Mouse (Mus musculus) heart, adult 2 months (tissue): ENCODE data around the gene Snrpa1. TPM values are rescaled to one million over a fixed set of nuclear protein-coding genes. Genes with fewer than 3 reads are reported as not detected.
A peak's percentile ranks its signal among the peaks of the same experiment; 100 is the strongest.

Experiments used
- DNase-seq, 2 experiments: peaks; one replicate each; pipeline ENCODE4 v3.0.0; 2021
- H3K27ac ChIP-seq: fragments of 200-600 bp; 2 replicates; pipeline ENCODE4 v1.8.1; 2022
- H3K27me3 ChIP-seq: fragments of 200-500 bp; 2 replicates; pipeline ENCODE4 v1.6.1; 2012; ENCODE audit warnings: mild to moderate bottlenecking, low read length, inconsistent platforms, mixed read lengths; ENCODE audit not compliant: control insufficient read depth, insufficient read depth
- H3K36me3 ChIP-seq: fragments of 200-500 bp; 2 replicates; pipeline ENCODE4 v1.6.1; 2012; ENCODE audit warnings: low read length, inconsistent platforms; ENCODE audit not compliant: control insufficient read depth, insufficient read depth
- H3K4me1 ChIP-seq: fragments of 200-500 bp; 2 replicates; pipeline ENCODE4 v1.6.1; 2011; ENCODE audit warnings: low read length; ENCODE audit not compliant: control insufficient read depth, insufficient read depth
- H3K4me3 ChIP-seq: fragments of 200-600 bp; 2 replicates; pipeline ENCODE4 v1.8.1; 2022
- H3K79me2 ChIP-seq: fragments of 200-500 bp; replicated peaks from 2 replicates; pipeline ENCODE4 v1.6.1; 2012; ENCODE audit warnings: mild to moderate bottlenecking, inconsistent platforms, low read length, moderate library complexity, mixed read lengths; ENCODE audit not compliant: control insufficient read depth, insufficient read depth
- H3K9ac ChIP-seq: fragments of 200-500 bp; 2 replicates; pipeline ENCODE4 v1.6.1; 2012; ENCODE audit warnings: low read depth, mild to moderate bottlenecking, control low read depth, inconsistent platforms, low read length, mixed read lengths
- CTCF ChIP-seq: fragments of 200-600 bp; IDR thresholded peaks from 2 replicates; pipeline ENCODE4 v1.8.1; 2022; ENCODE audit warnings: antibody characterized with exemption, mild to moderate bottlenecking, moderate library complexity
- EP300 ChIP-seq: fragments of 200-500 bp; IDR thresholded peaks from 2 replicates; pipeline ENCODE4 v1.6.1; 2011; ENCODE audit warnings: low read depth, low read length, control low read depth; ENCODE audit not compliant: insufficient read depth
- POLR2A ChIP-seq: fragments of 200-500 bp; IDR thresholded peaks from 2 replicates; pipeline ENCODE4 v1.6.1; 2011; ENCODE audit warnings: mild to moderate bottlenecking, low read depth, low read length, control low read depth; ENCODE audit not compliant: insufficient read depth
- WGBS: fragments of 180-500 bp; shearing (Covaris S2); methylation state at CpG from one replicate; pipeline ENCODE4 v1.1.7; 2018; 5-methylcytosine and 5-hydroxymethylcytosine counted together
- intact Hi-C: fragments of 180-260 bp; cut with DNase I; formaldehyde crosslinking; loops from one replicate; pipeline ENCODE4 v1.15.1; 2025
- polyA plus RNA-seq: library from polyadenylated mRNA; depleted of rRNA; stranded (reverse); fragments of >200 nt; gene quantifications from 2 replicates; pipeline ENCODE4 v1.2.3, GENCODE M21; 2012
- total RNA-seq, 2 experiments: library from RNA; stranded (reverse); gene quantifications; 2 replicates each; pipeline ENCODE4 v1.2.3; 2021

Snrpa1 gene
- total and polyA plus RNA-seq, 3 experiments = 9.3 to 22.3 (median 21.7) TPM

- Histone ChIP-seq H3K4me3 (no peak overlapping the region), H3K9ac (no peak overlapping the region), H3K36me3 (peaks cover 5% of the 10 kb centered on the region), H3K79me2 (no peaks in the 10 kb centered on the region), H3K4me1 (peaks cover 2% of the 10 kb centered on the region; the same call in 1 of the 2 replicates), H3K27me3 (no peaks in the 10 kb centered on the region), H3K27ac (no peak overlapping the region)
- intact Hi-C loops = no loop called here
- no peak for DNase-seq
- WGBS = 88% methylated on average over 4 of the region's 4 CpGs
- no peak for TF ChIP-seq EP300
- no peak for TF ChIP-seq POLR2A
- no peak for TF ChIP-seq CTCF
Observed at GRCm38 (mm10) chr7:66087652-66088051, 28.8 kb downstream of the Snrpa1 start.

GRCm38 (mm10) chr7:66088077-66088476, 29.3 kb downstream of the Snrpa1 start:
- Histone ChIP-seq H3K4me1 (peaks cover 2% of the 10 kb centered on the region; the same call in 1 of the 2 replicates), H3K27me3 (no peaks in the 10 kb centered on the region), H3K79me2 (no peaks in the 10 kb centered on the region), H3K27ac (no peak overlapping the region), H3K4me3 (no peak overlapping the region), H3K36me3 (peaks cover 5% of the 10 kb centered on the region), H3K9ac (no peak overlapping the region)
- no peak for TF ChIP-seq CTCF
- no peak for TF ChIP-seq POLR2A
- no peak for TF ChIP-seq EP300
- WGBS = 65% methylated on average over 2 of the region's 2 CpGs
- DNase-seq = no peak
- intact Hi-C loops = no loop called here

- intact Hi-C loops = no loop called here
- TF ChIP-seq POLR2A = no peak
- no peak for TF ChIP-seq CTCF
- no peak for TF ChIP-seq EP300
Observed at GRCm38 (mm10) chr7:66090676-66091190, 31.9 kb downstream of the Snrpa1 start.

GRCm38 (mm10) chr7:66091553-66091952, 32.8 kb downstream of the Snrpa1 start:
- Histone ChIP-seq H3K27me3 (no peaks in the 10 kb centered on the region), H3K9ac (no peak overlapping the region), H3K4me3 (no peak overlapping the region), H3K36me3 (no peaks in the 10 kb centered on the region), H3K27ac (no peak overlapping the region), H3K4me1 (no peaks in the 10 kb centered on the region), H3K79me2 (no peaks in the 10 kb centered on the region)
- intact Hi-C loops = no loop called here
- DNase-seq = no peak
- 83% methylated on average over 7 of the region's 7 CpGs for WGBS
- no peak for TF ChIP-seq CTCF
- TF ChIP-seq POLR2A = no peak
- no peak for TF ChIP-seq EP300

More at GRCm38 (mm10) chr7:66090676-66091190, 31.9 kb downstream of the Snrpa1 start:
- no peaks in the 10 kb centered on the region for H3K27me3 ChIP-seq
- no peaks in the 10 kb centered on the region for H3K4me1 ChIP-seq
- no peak for DNase-seq
- 91% methylated on average over 11 of the region's 11 CpGs for WGBS
- H3K36me3 ChIP-seq = no peaks in the 10 kb centered on the region
- H3K4me3 ChIP-seq = no peak overlapping the region
- H3K79me2 ChIP-seq = no peaks in the 10 kb centered on the region
- no peak overlapping the region for H3K27ac ChIP-seq
- H3K9ac ChIP-seq = no peak overlapping the region

- TF ChIP-seq CTCF = no peak
- no peak for TF ChIP-seq EP300
- TF ChIP-seq POLR2A = no peak
- intact Hi-C loops = no loop called here
- Histone ChIP-seq H3K36me3 (no peaks in the 10 kb centered on the region), H3K4me1 (no peaks in the 10 kb centered on the region), H3K4me3 (no peak overlapping the region), H3K27me3 (no peaks in the 10 kb centered on the region), H3K79me2 (no peaks in the 10 kb centered on the region), H3K9ac (no peak overlapping the region), H3K27ac (no peak overlapping the region)
- 94% methylated on average over 8 of the region's 8 CpGs for WGBS
- DNase-seq = no peak
Observed at GRCm38 (mm10) chr7:66092656-66093055, 33.9 kb downstream of the Snrpa1 start.

- WGBS = 52% methylated on average over 5 of the region's 5 CpGs
- intact Hi-C loops = no loop called here
- Histone ChIP-seq H3K27me3 (no peaks in the 10 kb centered on the region), H3K4me1 (no peaks in the 10 kb centered on the region), H3K36me3 (no peaks in the 10 kb centered on the region), H3K27ac (no peak overlapping the region), H3K9ac (no peak overlapping the region), H3K79me2 (no peaks in the 10 kb centered on the region), H3K4me3 (no peak overlapping the region)
- peak in 1 of 2 experiments; percentile 29 for DNase-seq
- no peak for TF ChIP-seq CTCF
- TF ChIP-seq EP300 = no peak
- TF ChIP-seq POLR2A = no peak
Observed at GRCm38 (mm10) chr7:66094141-66094540, 35.3 kb downstream of the Snrpa1 start.
